Mouse (Mus musculus): ENCODE results near the gene Ada.

DNA sequence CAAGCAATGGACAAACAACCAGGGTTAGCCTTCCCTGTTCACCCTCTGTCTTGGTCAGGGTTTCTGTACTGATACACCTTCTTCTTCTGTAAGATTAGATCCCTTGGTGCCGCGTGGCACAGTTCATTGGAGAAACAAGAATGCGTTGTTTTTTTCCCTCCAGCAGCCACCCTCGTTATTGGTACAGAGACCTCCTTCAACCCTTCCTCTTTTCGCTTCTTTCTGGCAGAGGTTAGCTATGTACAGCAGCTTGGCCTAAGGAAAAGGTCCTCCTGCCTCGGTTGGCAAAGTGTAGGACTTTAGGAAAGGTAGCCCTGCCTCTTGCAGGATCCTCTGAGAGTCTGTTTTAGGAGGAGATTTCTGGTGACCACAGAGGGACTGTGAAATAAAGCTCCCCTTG lies 10.6 kb upstream of the Ada start:
- no peak for TF ChIP-seq GATA1 (IDR thresholded peaks at IDR 0.05; ENCODE audit: borderline replicate concordance, low read length)
- no peak for TF ChIP-seq CTCF (IDR thresholded peaks at IDR 0.05; ENCODE audit: low read depth, low read length)
- no peak for TF ChIP-seq TAL1 (conservative IDR thresholded peaks at IDR 0.05; ENCODE audit: low read depth, low read length)
